Mouse (Mus musculus) midbrain, embryonic 12.5 days (tissue): ENCODE measurements around the gene Wdr54. TPM values are rescaled to one million over a fixed set of nuclear protein-coding genes. Genes with fewer than 3 reads are reported as not detected.
A peak's percentile ranks its signal among the peaks of the same experiment; 100 is the strongest.

Source experiments
- ATAC-seq: fragments of 200-750 bp; cut with Nextera tagmentation; 2 replicates; pipeline ENCODE4 v1.8.0; 2017; ENCODE audit warnings: low read depth, moderate TSS enrichment, moderate library complexity; ENCODE audit not compliant: low FRiP score
- H3K27ac ChIP-seq: fragments of 300-500 bp; sonication (generic); replicated peaks from 2 replicates; pipeline ENCODE4 v1.5.1; 2016; ENCODE audit warnings: mild to moderate bottlenecking
- H3K27me3 ChIP-seq: fragments of 300-500 bp; sonication (generic); 2 replicates; pipeline ENCODE4 v1.6.1; 2016; ENCODE audit warnings: mild to moderate bottlenecking
- H3K36me3 ChIP-seq: fragments of 300-500 bp; sonication (generic); 2 replicates; pipeline ENCODE4 v1.6.1; 2016
- H3K4me1 ChIP-seq: fragments of 300-500 bp; sonication (generic); 2 replicates; pipeline ENCODE4 v1.6.1; 2016
- H3K4me2 ChIP-seq: fragments of 300-500 bp; sonication (generic); replicated peaks from 2 replicates; pipeline ENCODE4 v1.6.1; 2016; ENCODE audit warnings: mild to moderate bottlenecking, moderate library complexity
- H3K4me3 ChIP-seq: fragments of 300-500 bp; sonication (generic); 2 replicates; pipeline ENCODE4 v1.5.1; 2016; ENCODE audit warnings: mild to moderate bottlenecking
- H3K9ac ChIP-seq: fragments of 300-500 bp; sonication (generic); replicated peaks from 2 replicates; pipeline ENCODE4 v1.6.1; 2016; ENCODE audit warnings: mild to moderate bottlenecking, moderate library complexity
- H3K9me3 ChIP-seq: fragments of 300-500 bp; sonication (generic); 2 replicates; pipeline ENCODE4 v1.6.1; 2016; ENCODE audit warnings: mild to moderate bottlenecking
- WGBS: fragments of 180-500 bp; shearing (Covaris S2); methylation state at CpG from one replicate; pipeline ENCODE4 v1.1.7; 2016; 5-methylcytosine and 5-hydroxymethylcytosine counted together
- polyA plus RNA-seq: library from polyadenylated mRNA; unstranded; fragments of >200 nt; fragmentation: Nextera tagmentation; extraction: Ambion mirVana; gene quantifications from 2 replicates; pipeline ENCODE4 v1.2.1, GENCODE M21; 2016

The Wdr54 gene
- polyA plus RNA-seq, 1 experiment from 2014 or later = 11.2 TPM

- H3K4me3 ChIP-seq = peak overlapping the region; percentile 55
- H3K9ac ChIP-seq = peak overlapping the region; percentile 85
- ATAC-seq = peak; percentile 81
- peaks cover 40% of the 10 kb centered on the region for H3K27me3 ChIP-seq
- H3K36me3 ChIP-seq = no peaks in the 10 kb centered on the region
- under 1% methylated on average over 26 of the region's 26 CpGs for WGBS
- peak overlapping the region; percentile 78 for H3K4me2 ChIP-seq
- no peaks in the 10 kb centered on the region for H3K9me3 ChIP-seq
- peaks cover 46% of the 10 kb centered on the region for H3K4me1 ChIP-seq
- peak overlapping the region; percentile 97 for H3K27ac ChIP-seq
Observed at GRCm38 (mm10) chr6:83136881-83137575, 19.2 kb downstream of the Wdr54 start.

- Histone ChIP-seq H3K4me1 (peaks cover 40% of the 10 kb centered on the region), H3K27me3 (peaks cover 36% of the 10 kb centered on the region), H3K9me3 (no peaks in the 10 kb centered on the region), H3K36me3 (no peaks in the 10 kb centered on the region), H3K9ac (peak overlapping the region; percentile 85), H3K27ac (peak overlapping the region; percentile 97), H3K4me2 (peak overlapping the region; percentile 78), H3K4me3 (peak overlapping the region; percentile 55)
- ATAC-seq = peak; percentile 4; the same call in 1 of the 2 replicates
- WGBS = 15% methylated on average over 5 of the region's 5 CpGs
Observed at GRCm38 (mm10) chr6:83136291-83136880, 19.8 kb downstream of the Wdr54 start.

GRCm38 (mm10) chr6:83135571-83136161, 20.5 kb downstream of the Wdr54 start:
- H3K27ac ChIP-seq = no peak overlapping the region
- no peaks in the 10 kb centered on the region for H3K9me3 ChIP-seq
- WGBS = 4% methylated on average over 34 of the region's 37 CpGs

GRCm38 (mm10) chr6:83134951-83135513, 21.2 kb downstream of the Wdr54 start, which contains the start of gene Rtkn:
Gene Rtkn (plus strand): TSS chr6:83135463.
- H3K9ac ChIP-seq = peak within 1 kb of the TSS; percentile 85
- H3K4me1 ChIP-seq = peaks cover 40% of the 10 kb centered on the region
- no peak for ATAC-seq
- 60% methylated on average over 7 of the region's 7 CpGs for WGBS
- H3K27ac ChIP-seq = peak within 1 kb of the TSS; percentile 97
- peak within 1 kb of the TSS; percentile 55 for H3K4me3 ChIP-seq
- H3K36me3 ChIP-seq = no peaks in the 10 kb centered on the region
- peaks cover 30% of the 10 kb centered on the region for H3K27me3 ChIP-seq
- peak within 1 kb of the TSS; percentile 78 for H3K4me2 ChIP-seq
- no peaks in the 10 kb centered on the region for H3K9me3 ChIP-seq

More at GRCm38 (mm10) chr6:83135571-83136161, 20.5 kb downstream of the Wdr54 start:
- Histone ChIP-seq H3K4me1 (peaks cover 40% of the 10 kb centered on the region), H3K4me3 (peak overlapping the region; percentile 55), H3K36me3 (no peaks in the 10 kb centered on the region), H3K27me3 (peaks cover 31% of the 10 kb centered on the region), H3K4me2 (peak overlapping the region; percentile 78), H3K9ac (peak overlapping the region; percentile 85; the same call in 1 of the 2 replicates)
- no peak for ATAC-seq

GRCm38 (mm10) chr6:83134226-83134625, 22.0 kb downstream of the Wdr54 start:
- H3K27me3 ChIP-seq = peaks cover 30% of the 10 kb centered on the region
- 79% methylated on average over 3 of the region's 3 CpGs for whole genome bisulfite sequencing
- no peak overlapping the region for H3K27ac ChIP-seq
- H3K36me3 ChIP-seq = no peaks in the 10 kb centered on the region
- no peaks in the 10 kb centered on the region for H3K9me3 ChIP-seq
- no peak overlapping the region for H3K9ac ChIP-seq
- H3K4me2 ChIP-seq = no peak overlapping the region
- peaks cover 37% of the 10 kb centered on the region for H3K4me1 ChIP-seq
- ATAC-seq = no peak
- H3K4me3 ChIP-seq = no peak overlapping the region

GRCm38 (mm10) chr6:83132176-83132919, 23.8 kb downstream of the Wdr54 start:
- H3K9me3 ChIP-seq = no peaks in the 10 kb centered on the region
- 80% methylated on average over 9 of the region's 9 CpGs for WGBS
- no peak overlapping the region for H3K4me3 ChIP-seq
- no peak for ATAC-seq
- no peaks in the 10 kb centered on the region for H3K36me3 ChIP-seq
- no peak overlapping the region for H3K9ac ChIP-seq
- H3K4me2 ChIP-seq = no peak overlapping the region
- peaks cover 30% of the 10 kb centered on the region for H3K27me3 ChIP-seq
- H3K27ac ChIP-seq = no peak overlapping the region
- peaks cover 21% of the 10 kb centered on the region for H3K4me1 ChIP-seq

GRCm38 (mm10) chr6:83131469-83132034, 24.6 kb downstream of the Wdr54 start:
- no peak overlapping the region for H3K27ac ChIP-seq

GRCm38 (mm10) chr6:83127419-83127818, 28.8 kb downstream of the Wdr54 start:
- Histone ChIP-seq H3K4me3 (no peak overlapping the region), H3K36me3 (no peaks in the 10 kb centered on the region), H3K4me2 (no peak overlapping the region), H3K27me3 (0 out of 2 replicates have a peak, but pooled peaks cover 5% of the 10 kb centered on the region), H3K4me1 (peaks cover 26% of the 10 kb centered on the region), H3K9me3 (no peaks in the 10 kb centered on the region), H3K27ac (no peak overlapping the region), H3K9ac (no peak overlapping the region)
- WGBS = 96% methylated on average over 5 of the region's 5 CpGs
- no peak for ATAC-seq

More at GRCm38 (mm10) chr6:83131469-83132034, 24.6 kb downstream of the Wdr54 start:
- WGBS = 89% methylated on average over 6 of the region's 6 CpGs
- no peaks in the 10 kb centered on the region for H3K36me3 ChIP-seq
- no peak overlapping the region for H3K4me2 ChIP-seq
- ATAC-seq = no peak
- H3K4me3 ChIP-seq = no peak overlapping the region
- H3K9ac ChIP-seq = no peak overlapping the region
- H3K27me3 ChIP-seq = peaks cover 29% of the 10 kb centered on the region
- no peaks in the 10 kb centered on the region for H3K9me3 ChIP-seq
- H3K4me1 ChIP-seq = peaks cover 13% of the 10 kb centered on the region

GRCm38 (mm10) chr6:83125331-83125730, 30.9 kb downstream of the Wdr54 start, which contains the start of gene Ino80b:
Gene Ino80b (minus strand): TSS chr6:83125431.
- Histone ChIP-seq H3K9me3 (no peaks in the 10 kb centered on the region), H3K4me3 (peak within 1 kb of the TSS; percentile 64), H3K27me3 (no peaks in the 10 kb centered on the region), H3K36me3 (no peaks in the 10 kb centered on the region), H3K4me1 (peaks cover 35% of the 10 kb centered on the region), H3K4me2 (peak within 1 kb of the TSS; percentile 85), H3K27ac (peak within 1 kb of the TSS; percentile 44; the same call in 1 of the 2 replicates), H3K9ac (peak within 1 kb of the TSS; percentile 57)
- ATAC-seq = no peak
- WGBS = 33% methylated on average over 5 of the region's 5 CpGs

GRCm38 (mm10) chr6:83124851-83125312, 31.3 kb downstream of the Wdr54 start:
- H3K27me3 ChIP-seq = no peaks in the 10 kb centered on the region
- H3K27ac ChIP-seq = peak overlapping the region; percentile 44; the same call in 1 of the 2 replicates
- peak overlapping the region; percentile 85 for H3K4me2 ChIP-seq
- no peaks in the 10 kb centered on the region for H3K36me3 ChIP-seq
- peak overlapping the region; percentile 64 for H3K4me3 ChIP-seq
- peaks cover 39% of the 10 kb centered on the region for H3K4me1 ChIP-seq
- no peak for ATAC-seq
- peak overlapping the region; percentile 57 for H3K9ac ChIP-seq
- H3K9me3 ChIP-seq = no peaks in the 10 kb centered on the region
- WGBS = 0% methylated on average over 30 of the region's 30 CpGs

- no peak overlapping the region for H3K27ac ChIP-seq
- peaks cover 19% of the 10 kb centered on the region for H3K36me3 ChIP-seq
- H3K9ac ChIP-seq = peak overlapping the region; percentile 95; the same call in 1 of the 2 replicates
- peak overlapping the region; percentile 84; the same call in 1 of the 2 replicates for H3K4me3 ChIP-seq
- H3K4me1 ChIP-seq = peaks cover 57% of the 10 kb centered on the region
- WGBS = 82% methylated on average over 5 of the region's 5 CpGs
- H3K9me3 ChIP-seq = no peaks in the 10 kb centered on the region
- no peaks in the 10 kb centered on the region for H3K27me3 ChIP-seq
- ATAC-seq = no peak
- peak overlapping the region; percentile 96 for H3K4me2 ChIP-seq
Observed at GRCm38 (mm10) chr6:83122961-83123360, 33.2 kb downstream of the Wdr54 start.
